8 mouse cellular contexts compared by ENCODE assay signal in genomic region chr2:158624718-158625222, GRCm38 (mm10). TPM values are rescaled to one million over a fixed set of nuclear protein-coding genes. Genes with fewer than 3 reads are reported as not detected.
DNase-seq lines count a peak whose midpoint lies in the region; ATAC-seq lines count a peak whose summit lies in the region.

Gene Actr5 (plus strand): TSS chr2:158624888.

- peak within 1 kb of the TSS; percentile 92 for H3K27ac ChIP-seq in lung, embryonic 16.5 days (ENCODE audit: low read length)

- peak within 1 kb of the TSS; percentile 92 for H3K9ac ChIP-seq in lung, embryonic 16.5 days (ENCODE audit: low read length)

- 0% methylated on average over 39 of the region's 39 CpGs for WGBS in lung, embryonic 16.5 days

- peaks cover 2% of the 10 kb centered on the region for H3K27me3 ChIP-seq in lung, embryonic 16.5 days (ENCODE audit: control insufficient read depth, insufficient read depth, low read depth, low read length)

- H3K4me1 ChIP-seq in lung, embryonic 16.5 days (replicated peaks; ENCODE audit: control insufficient read depth, insufficient read depth, low read length): peaks cover 11% of the 10 kb centered on the region

- ATAC-seq in hematopoietic stem cell, adult 5-6 weeks (replicated peaks in 1 of 2; ENCODE audit: insufficient read depth in 1 of 2, low FRiP score in 2 of 2, low TSS enrichment in 1 of 2, low read depth in 1 of 2, poor library complexity in 2 of 2, severe bottlenecking in 2 of 2): peak; percentile 96 to 99
- peak; percentile 98 for ATAC-seq in lung, embryonic 16.5 days (ENCODE audit: low read depth)

- H3K9me3 ChIP-seq in lung, embryonic 16.5 days (ENCODE audit: control insufficient read depth, low read length): no peaks in the 10 kb centered on the region

- H3K36me3 ChIP-seq in lung, embryonic 16.5 days (ENCODE audit: control insufficient read depth, insufficient read depth, low read length): peaks cover 9% of the 10 kb centered on the region; the same call in 1 of the 2 replicates

- DNase-seq in MEL-GATA-1-ER (ENCODE audit: extremely low read depth, low read depth): peak; percentile 77
- peak; percentile 90 for DNase-seq in cerebellum, adult 8-10 months
- DNase-seq in forelimb bud, embryonic 11.5 days (ENCODE audit: low read depth, low spot score): peak; percentile 96
- DNase-seq in layer of hippocampus, adult 9-10 months (ENCODE audit: low spot score): peak; percentile 80
- DNase-seq in ovary, postnatal 10 days (ENCODE audit: low spot score): peak; percentile 72
- peak; percentile 88 to 92 for DNase-seq in thymus, postnatal 10 days (ENCODE audit: low spot score in 2 of 2)

- peak within 1 kb of the TSS; percentile 93 for H3K4me2 ChIP-seq in lung, embryonic 16.5 days (ENCODE audit: low read depth, low read length)

- peak within 1 kb of the TSS; percentile 88 for H3K4me3 ChIP-seq in lung, embryonic 16.5 days (ENCODE audit: low read length)

RNA-seq across cellular contexts. Expression of gene Actr5, which starts in this region (rescaled TPM):
- 14.7 and 18.9 TPM in 2 replicates for total RNA-seq in hematopoietic stem cell, adult 5-6 weeks (2017)
- polyA plus RNA-seq in lung, embryonic 16.5 days (2015; fragmentation: Nextera tagmentation; extraction: Ambion mirVana): 4.9 and 7.2 TPM in 2 replicates

Comparison
In these comparisons a context has a peak if more than half of its experiments do, and no peak if none do; other contexts are left out.
1. Peak in every context shown above with its lines: DNase-seq, ATAC-seq, H3K4me3 ChIP-seq and H3K27ac ChIP-seq.